Mouse (Mus musculus) left cerebral cortex, adult 2 months (tissue): ENCODE measurements around the gene Slc5a10. TPM values are rescaled to one million over a fixed set of nuclear protein-coding genes. Genes with fewer than 3 reads are reported as not detected.
A peak's percentile ranks its signal among the peaks of the same experiment; 100 is the strongest.

Experiments
- DNase-seq, 2 experiments: peaks; one replicate each; pipeline ENCODE4 v3.0.0; 2021 to 2022; ENCODE audit warnings: low spot score in 2 of 2, mixed read lengths in 1 of 2; ENCODE audit errors: extremely low spot score in 1 of 2
- H3K27ac ChIP-seq: fragments of 200-600 bp; 2 replicates; pipeline ENCODE4 v1.8.1; 2022
- H3K4me3 ChIP-seq: fragments of 200-600 bp; 2 replicates; pipeline ENCODE4 v1.8.1; 2022
- CTCF ChIP-seq: fragments of 200-600 bp; IDR thresholded peaks from 2 replicates; pipeline ENCODE4 v1.8.1; 2022; ENCODE audit warnings: antibody characterized with exemption, mild to moderate bottlenecking, moderate library complexity
- intact Hi-C: fragments of 180-260 bp; cut with DNase I; formaldehyde crosslinking; loops from one replicate; pipeline ENCODE4 v1.15.1; 2025
- total RNA-seq, 2 experiments: library from RNA; stranded (reverse); gene quantifications; 2 replicates each; pipeline ENCODE4 v1.2.3; 2021

The Slc5a10 gene
- total RNA-seq, 2 experiments from 2014 or later = not detected

GRCm38 (mm10) chr11:61676216-61676854, 44.3 kb downstream of the Slc5a10 start:
- no peak overlapping the region for H3K4me3 ChIP-seq
- TF ChIP-seq CTCF = no peak
- intact Hi-C loops = no loop called here
- no peak for DNase-seq
- no peak overlapping the region for H3K27ac ChIP-seq

DNA sequence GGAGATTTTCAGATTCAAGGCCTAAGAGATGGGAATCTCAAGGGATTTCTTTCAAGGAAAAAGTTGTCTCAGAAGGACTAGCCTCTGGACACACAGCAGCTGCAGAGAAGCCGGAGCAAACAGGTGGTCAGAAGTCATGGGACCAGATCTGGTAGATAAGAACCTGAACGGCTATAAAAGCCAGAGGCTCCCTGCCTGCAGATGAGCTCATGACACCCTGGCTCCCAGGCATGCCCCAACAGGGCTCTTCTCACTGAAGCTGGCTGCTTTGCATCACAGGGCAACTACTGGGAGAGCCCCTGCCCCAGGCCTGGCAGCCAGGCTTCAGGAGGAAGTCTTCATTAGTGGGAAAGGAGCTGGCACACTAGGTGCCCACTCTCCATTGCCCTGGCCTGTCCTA, 45.3 kb downstream of the Slc5a10 start:
- intact Hi-C loops = no loop called here
- Histone ChIP-seq H3K4me3 (no peak overlapping the region), H3K27ac (no peak overlapping the region)
- DNase-seq = no peak
- TF ChIP-seq CTCF = no peak

DNA sequence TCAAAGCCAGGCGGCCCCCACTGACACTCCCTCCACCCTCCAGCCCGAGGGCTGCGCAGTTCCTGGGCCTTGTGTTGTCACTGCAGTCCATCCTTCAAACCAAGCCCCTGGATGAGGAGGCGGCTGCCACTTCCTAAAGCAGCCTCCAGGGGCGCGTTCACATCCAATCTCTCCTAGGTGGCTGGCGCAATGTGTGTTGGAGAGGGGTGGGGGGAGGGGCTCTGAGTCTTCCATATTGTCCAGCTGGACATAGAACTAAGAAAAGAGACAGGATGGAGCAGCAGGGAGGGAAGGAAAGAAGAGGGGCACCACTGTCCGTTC, 45.8 kb downstream of the Slc5a10 start:
- peak; percentile 53 for TF ChIP-seq CTCF
- intact Hi-C loops = no loop called here
- no peak for DNase-seq
- Histone ChIP-seq H3K4me3 (no peak overlapping the region), H3K27ac (no peak overlapping the region)

DNA sequence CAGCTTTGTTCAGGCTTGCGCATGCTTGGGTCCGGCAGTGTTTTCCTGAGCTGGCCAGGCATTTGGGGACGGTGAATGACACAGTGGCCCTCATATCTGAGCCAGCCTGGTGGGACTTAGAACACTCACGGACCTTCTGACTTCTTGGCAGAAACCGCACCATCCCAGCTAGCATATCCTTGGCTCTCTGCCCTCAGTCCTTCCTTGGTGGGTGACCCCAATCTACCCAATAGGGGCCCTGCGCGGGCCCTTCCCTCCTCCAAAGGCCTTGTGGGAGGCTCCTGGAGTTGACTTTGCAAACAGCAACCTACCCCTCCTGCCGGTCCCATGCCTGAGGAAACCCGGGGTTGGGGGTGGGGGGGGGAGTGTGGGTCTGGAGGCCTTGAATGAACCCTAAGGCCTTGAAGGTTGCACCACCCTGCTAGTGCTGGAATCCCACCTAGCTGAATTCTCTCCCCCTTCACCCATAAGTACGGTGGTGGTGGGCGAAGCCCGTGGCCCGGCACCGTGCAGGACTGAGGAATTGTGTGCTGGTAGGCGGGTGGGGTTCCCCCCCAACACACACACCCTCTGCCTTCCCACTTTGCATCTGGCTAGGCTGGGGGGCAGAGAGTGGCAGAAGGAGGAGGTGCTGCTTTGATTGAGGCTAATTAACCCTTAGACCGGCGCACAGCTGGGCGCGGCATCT, 46.3 kb downstream of the Slc5a10 start:
- H3K4me3 ChIP-seq = no peak overlapping the region
- TF ChIP-seq CTCF = no peak
- DNase-seq = no peak
- intact Hi-C loops = no loop called here
- H3K27ac ChIP-seq = no peak overlapping the region

GRCm38 (mm10) chr11:61673686-61674085, 46.9 kb downstream of the Slc5a10 start:
- peak; percentile 39 for TF ChIP-seq CTCF
- Histone ChIP-seq H3K4me3 (no peak overlapping the region), H3K27ac (no peak overlapping the region)
- intact Hi-C loops = no loop called here
- DNase-seq = peak in 1 of 2 experiments; percentile 21

- TF ChIP-seq CTCF = no peak
- intact Hi-C loops = no loop called here
- H3K4me3 ChIP-seq = no peak overlapping the region
- no peak for DNase-seq
- H3K27ac ChIP-seq = no peak overlapping the region
These were observed 48.7 kb downstream of the Slc5a10 start for GRCm38 (mm10) chr11:61671781-61672383.

DNA sequence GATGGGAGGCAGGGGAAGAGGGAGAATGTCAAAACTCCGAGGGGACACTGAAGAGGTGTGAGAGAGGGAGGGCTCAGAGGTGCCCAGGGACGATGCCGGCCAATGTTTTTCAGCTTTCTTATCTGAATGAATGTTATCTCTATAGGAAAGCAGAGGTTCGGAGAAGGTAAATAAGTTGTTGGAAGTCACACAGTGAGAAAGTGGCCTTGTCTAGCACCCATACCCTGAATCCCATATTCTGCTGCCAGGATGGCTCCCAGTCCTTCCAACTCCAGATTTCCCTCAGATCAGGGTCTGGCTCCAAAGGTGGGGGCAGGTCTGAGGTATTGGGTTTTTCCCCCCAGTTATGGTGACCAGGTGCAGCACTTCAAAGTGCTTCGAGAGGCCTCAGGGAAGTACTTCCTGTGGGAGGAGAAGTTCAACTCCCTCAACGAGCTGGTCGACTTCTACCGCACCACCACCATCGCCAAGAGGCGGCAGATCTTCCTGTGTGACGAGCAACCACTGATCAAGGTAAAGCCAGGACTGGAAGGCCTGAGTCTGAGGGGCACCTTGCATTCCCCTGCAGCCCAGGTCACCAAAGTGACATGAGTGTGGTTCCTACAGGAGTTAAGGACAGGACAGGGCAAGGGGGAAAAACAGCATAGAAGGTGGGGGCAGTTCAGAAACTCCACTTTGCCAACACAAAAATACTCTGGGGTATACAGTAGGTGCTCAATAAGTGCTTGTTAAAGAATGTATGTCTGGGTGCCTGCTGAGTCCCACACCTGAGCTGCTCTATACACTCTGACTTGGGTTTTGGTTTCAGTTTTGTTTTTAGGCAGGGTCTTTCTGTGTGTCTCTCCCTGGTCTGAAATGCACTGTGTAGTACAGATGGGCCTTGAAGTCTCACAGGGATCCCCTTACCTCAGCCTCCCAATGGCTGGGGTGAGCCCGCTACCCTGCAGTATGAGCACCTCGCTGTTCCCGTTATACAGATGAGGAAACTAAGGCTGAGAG, 50.8 kb downstream of the Slc5a10 start:
- DNase-seq = no peak
- Histone ChIP-seq H3K27ac (no peak overlapping the region), H3K4me3 (no peak overlapping the region)
- no peak for TF ChIP-seq CTCF
- intact Hi-C loops = no loop called here

DNA sequence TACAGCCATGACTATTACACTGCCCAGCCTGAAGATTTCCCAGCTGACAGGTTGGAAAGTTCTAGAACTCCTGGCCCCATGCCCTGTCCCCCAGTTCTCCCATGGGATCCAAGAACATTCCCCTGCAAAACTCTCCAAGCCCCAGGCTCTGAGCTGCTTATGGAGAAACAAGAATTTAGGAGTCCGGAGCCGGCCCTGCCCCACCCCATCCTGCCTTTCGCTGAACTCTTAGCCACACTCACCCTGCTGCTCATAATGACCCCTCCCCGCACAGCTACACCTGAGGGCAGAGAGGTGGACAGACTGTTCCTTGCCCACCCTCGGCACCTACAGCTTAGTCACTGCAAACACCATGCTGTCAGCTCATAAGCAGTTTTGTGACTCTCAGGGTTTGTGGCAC, 52.8 kb downstream of the Slc5a10 start:
- no peak overlapping the region for H3K27ac ChIP-seq
- no peak for TF ChIP-seq CTCF
- intact Hi-C loops = no loop called here
- DNase-seq = no peak
- no peak overlapping the region for H3K4me3 ChIP-seq

DNA sequence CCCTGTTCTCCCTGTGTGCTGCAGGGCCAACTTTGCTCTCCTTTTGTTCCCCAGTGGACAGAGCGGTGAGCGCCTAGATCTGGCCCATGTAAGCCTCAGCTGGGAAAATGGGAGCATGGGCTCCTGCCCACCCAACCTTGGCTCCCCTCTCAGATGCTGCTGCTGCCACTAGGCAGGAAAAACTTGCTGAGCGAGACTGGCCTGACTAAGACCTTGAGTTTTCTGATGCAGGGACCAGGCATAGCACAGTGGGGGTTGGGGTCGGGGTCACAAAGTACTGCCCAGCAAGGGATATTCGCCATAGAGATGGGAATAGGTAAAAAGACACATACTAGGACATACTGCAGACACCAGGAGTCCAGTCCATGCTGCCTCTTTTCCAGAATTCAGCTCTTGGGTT, 53.4 kb downstream of the Slc5a10 start:
- intact Hi-C loops = no loop called here
- H3K4me3 ChIP-seq = no peak overlapping the region
- TF ChIP-seq CTCF = no peak
- no peak overlapping the region for H3K27ac ChIP-seq
- no peak for DNase-seq

DNA sequence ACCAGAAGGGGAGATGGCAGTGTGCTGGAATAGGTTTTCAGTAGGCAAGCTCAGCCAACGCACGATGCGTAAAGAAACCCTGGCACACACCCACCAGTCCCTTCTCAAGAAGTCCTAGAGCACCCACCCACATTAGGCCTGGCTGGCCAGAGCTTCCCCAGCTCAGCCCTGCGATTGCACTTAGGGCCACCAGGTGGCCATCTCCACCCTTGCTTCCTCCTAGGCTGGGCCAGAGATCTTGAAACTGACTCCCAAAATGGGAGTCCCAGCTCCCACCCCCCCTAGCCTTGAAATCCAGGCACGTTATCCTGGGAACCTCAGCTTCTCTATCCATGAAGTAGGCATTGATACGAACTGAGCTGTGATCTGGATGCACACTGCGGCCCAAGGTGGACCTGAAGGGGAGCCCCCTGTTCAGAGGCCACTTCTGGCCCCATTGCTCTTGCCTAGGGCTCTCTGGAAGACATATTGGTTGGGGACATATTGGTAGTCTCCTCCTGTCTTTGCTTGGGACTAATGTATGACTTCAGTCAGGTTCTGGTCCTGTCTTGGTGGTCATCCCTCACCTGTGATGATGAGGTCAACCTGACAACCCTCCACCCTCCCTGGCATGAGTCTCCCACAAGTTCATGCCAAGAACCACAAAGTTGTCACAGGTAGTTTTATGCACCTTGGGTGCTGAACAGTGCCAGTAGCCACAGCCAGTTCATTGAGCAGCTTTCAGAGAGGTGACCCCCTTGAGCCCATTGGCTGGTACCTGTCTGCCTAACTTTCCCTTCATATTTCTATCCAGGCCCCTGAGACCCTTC, 54.4 kb downstream of the Slc5a10 start:
- Histone ChIP-seq H3K4me3 (no peak overlapping the region), H3K27ac (no peak overlapping the region)
- TF ChIP-seq CTCF = peak; percentile 85
- peak; percentile 34 to 68 for DNase-seq
- intact Hi-C loops = loop anchor here (1.0 kb wide), 1 partner anchor 48 kb away; no protein-coding TSS in a partner anchor

DNA sequence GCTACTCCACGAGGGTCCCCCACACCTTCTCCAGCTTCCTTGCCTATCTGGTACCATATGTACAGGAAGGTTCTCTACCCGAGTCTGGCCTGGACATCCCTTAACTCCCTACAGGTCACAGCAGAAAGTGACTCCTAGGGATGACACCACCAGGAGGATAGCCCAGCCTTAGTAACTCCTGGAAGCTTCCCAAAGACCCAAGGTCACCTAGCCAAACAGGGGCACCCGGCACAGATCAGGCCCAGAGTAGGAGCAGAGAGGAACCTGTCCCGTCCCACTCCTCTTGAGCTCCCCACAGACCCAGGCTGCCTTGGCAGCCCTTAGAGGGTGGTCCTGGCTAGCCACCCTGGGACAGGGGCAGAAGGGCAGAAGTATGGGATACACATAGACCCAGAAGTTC, 55.2 kb downstream of the Slc5a10 start:
- intact Hi-C loops = no loop called here

More for the DNA sequence above, 55.2 kb downstream of the Slc5a10 start:
- no peak overlapping the region for H3K27ac ChIP-seq
- no peak for TF ChIP-seq CTCF
- no peak for DNase-seq
- no peak overlapping the region for H3K4me3 ChIP-seq
